Mouse (Mus musculus) bone marrow, adult 2 months (tissue): ENCODE data around the gene Isg20.

Experiments used
- CTCF ChIP-seq: fragments of 200-500 bp; IDR thresholded peaks from 2 replicates; pipeline ENCODE4 v1.5.1; 2011; ENCODE audit warnings: low read length, control low read depth; ENCODE audit not compliant: control insufficient read depth, insufficient read depth
- POLR2A ChIP-seq: fragments of 200-500 bp; IDR thresholded peaks from 2 replicates; pipeline ENCODE4 v1.6.1; 2011; ENCODE audit warnings: low read depth, mild to moderate bottlenecking, control low read depth, low read length, borderline replicate concordance; ENCODE audit not compliant: control insufficient read depth

DNA sequence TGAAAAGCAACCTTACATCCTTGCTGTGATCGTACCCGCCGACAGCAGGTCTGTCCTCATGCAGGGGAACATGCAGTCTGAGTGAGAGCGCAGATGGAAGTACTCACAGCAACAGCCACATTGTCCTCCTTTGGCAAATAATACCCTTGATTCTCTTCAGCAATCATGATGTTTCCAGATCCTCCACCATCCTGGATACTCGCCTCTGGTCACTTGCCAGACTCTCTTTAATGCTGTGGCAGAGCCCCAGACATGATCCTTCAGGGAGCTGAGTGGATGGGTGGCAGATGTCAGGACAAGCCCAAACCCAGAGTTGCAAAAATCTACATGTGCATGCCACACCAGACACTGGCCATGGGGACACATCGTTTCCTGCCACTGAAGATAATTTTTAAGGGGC, 41.9 kb downstream of the Isg20 start:
- no peak for TF ChIP-seq POLR2A
- TF ChIP-seq CTCF, result no peak
